Comparison of ENCODE assay signal across 17 mouse cellular contexts in the genomic region with DNA sequence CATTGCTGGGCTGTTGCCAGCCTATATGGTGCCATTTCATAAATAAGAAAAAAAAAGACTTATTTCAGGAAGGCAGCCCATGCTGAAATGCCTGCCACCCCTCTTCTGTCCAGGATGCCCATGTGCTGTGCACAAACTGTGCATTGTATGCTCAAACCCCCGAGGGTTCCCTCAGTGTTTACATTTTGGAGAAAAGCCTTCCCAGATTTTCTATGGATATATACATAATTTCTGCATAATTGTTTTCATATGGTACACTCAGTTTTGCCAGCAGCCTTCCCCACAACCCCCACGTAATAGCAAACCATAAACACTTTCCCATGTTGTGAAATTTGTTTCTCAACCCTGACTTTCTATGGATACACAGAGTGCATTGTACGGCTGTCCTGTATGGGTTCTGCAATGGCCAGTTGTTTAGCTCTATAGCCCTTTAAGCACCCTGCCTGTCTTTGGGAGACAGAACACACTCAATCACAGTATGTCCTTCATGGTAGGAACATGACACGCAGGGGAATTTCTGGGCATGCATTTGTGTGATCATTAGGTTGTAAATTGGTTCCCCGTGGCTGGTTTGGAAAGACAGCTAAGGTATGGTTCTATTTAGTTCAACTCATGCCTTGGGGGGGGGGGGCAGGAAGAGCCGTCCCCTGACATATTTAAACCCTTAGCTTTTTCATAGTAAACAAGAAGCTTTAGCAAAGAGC. TPM values are rescaled to one million over a fixed set of nuclear protein-coding genes. Genes with fewer than 3 reads are reported as not detected.
DNase-seq lines count a peak whose midpoint lies in the region; ATAC-seq and TF ChIP-seq lines count a peak whose summit lies in the region.
"Had no signal": no experiment of that assay in that cellular context is flagged by ENCODE, and none has a peak within 500 bp of the region (broad histone marks: within the 10 kb centered on the region; RNA-seq: fewer than 3 reads in every experiment).

No protein-coding gene starts in this region.

- intact Hi-C loops in gastrocnemius, adult 2 months (cut with DNase I), result no loop called here

- peaks cover 50% of the 10 kb centered on the region for H3K4me1 ChIP-seq in heart, embryonic 15.5 days (replicated peaks)
- peaks cover 78% of the 10 kb centered on the region for H3K4me1 ChIP-seq in embryonic facial prominence, embryonic 10.5 days
- peaks cover 68% of the 10 kb centered on the region for H3K4me1 ChIP-seq in limb, embryonic 12.5 days (replicated peaks)
- H3K4me1 ChIP-seq: liver, embryonic 15.5 days had no signal

- no peak overlapping the region for H3K9ac ChIP-seq in heart, embryonic 15.5 days
- no peak overlapping the region for H3K9ac ChIP-seq in limb, embryonic 12.5 days (replicated peaks)
- H3K9ac ChIP-seq: hindbrain, embryonic 12.5 days; liver, embryonic 15.5 days; neural tube, embryonic 12.5 days; stomach, embryonic 15.5 days had no signal

- no peaks in the 10 kb centered on the region for H3K27me3 ChIP-seq in heart, embryonic 15.5 days
- no peaks in the 10 kb centered on the region for H3K27me3 ChIP-seq in embryonic facial prominence, embryonic 10.5 days (replicated peaks; ENCODE audit: low read depth, poor library complexity, severe bottlenecking)
- H3K27me3 ChIP-seq in limb, embryonic 12.5 days, result no peaks in the 10 kb centered on the region
- H3K27me3 ChIP-seq: hindbrain, embryonic 12.5 days; liver, embryonic 15.5 days; neural tube, embryonic 12.5 days; stomach, embryonic 15.5 days had no signal

- H3K36me3 ChIP-seq in heart, embryonic 15.5 days, result no peaks in the 10 kb centered on the region
- no peaks in the 10 kb centered on the region for H3K36me3 ChIP-seq in embryonic facial prominence, embryonic 10.5 days (replicated peaks)
- H3K36me3 ChIP-seq in limb, embryonic 12.5 days, result no peaks in the 10 kb centered on the region
- H3K36me3 ChIP-seq: hindbrain, embryonic 12.5 days; liver, embryonic 15.5 days; neural tube, embryonic 12.5 days; stomach, embryonic 15.5 days had no signal

- WGBS in heart, embryonic 15.5 days, result 87% methylated on average over 6 of the region's 6 CpGs
- 54% methylated on average over 6 of the region's 6 CpGs for WGBS in embryonic facial prominence, embryonic 10.5 days
- WGBS in limb, embryonic 12.5 days, result 49% methylated on average over 6 of the region's 6 CpGs

- H3K4me3 ChIP-seq in heart, embryonic 15.5 days, result no peak overlapping the region
- no peak overlapping the region for H3K4me3 ChIP-seq in embryonic facial prominence, embryonic 10.5 days
- no peak overlapping the region for H3K4me3 ChIP-seq in limb, embryonic 12.5 days (replicated peaks)
- H3K4me3 ChIP-seq in gastrocnemius, adult 2 months, result no peak overlapping the region
- H3K4me3 ChIP-seq: hindbrain, embryonic 12.5 days; liver, embryonic 15.5 days; neural tube, embryonic 12.5 days; stomach, embryonic 15.5 days had no signal

- no peak for DNase-seq in heart, postnatal 4 days
- peak; percentile 32 for DNase-seq in brain, adult 2 months (ENCODE audit: low read depth, low spot score)
- DNase-seq in embryonic facial prominence, embryonic 10.5 days (ENCODE audit: low spot score), result peak; percentile 30
- DNase-seq in adrenal gland, postnatal 10 days, result no peak
- no peak for DNase-seq in gastrocnemius, adult 2 months
- DNase-seq: cerebellum, adult 11 months; cerebellum, postnatal 14 days; kidney, adult 8-10 months; left cerebral cortex, postnatal 4 days; thymus, adult 2 months had no signal

- no peak for ATAC-seq in heart, embryonic 15.5 days (replicated peaks; ENCODE audit: insufficient number of reproducible peaks, insufficient read depth, low FRiP score, low read depth)
- ATAC-seq in limb, embryonic 12.5 days (ENCODE audit: insufficient number of reproducible peaks, insufficient read depth, low FRiP score, low TSS enrichment, low read depth), result no peak
- ATAC-seq: inflammation-experienced regulatory T-cells, adult 6 months had no signal

- no peaks in the 10 kb centered on the region for H3K9me3 ChIP-seq in heart, embryonic 15.5 days (replicated peaks)
- no peaks in the 10 kb centered on the region for H3K9me3 ChIP-seq in embryonic facial prominence, embryonic 10.5 days
- H3K9me3 ChIP-seq in limb, embryonic 12.5 days, result no peaks in the 10 kb centered on the region
- H3K9me3 ChIP-seq: hindbrain, embryonic 12.5 days; liver, embryonic 15.5 days; neural tube, embryonic 12.5 days; stomach, embryonic 15.5 days had no signal

- TF ChIP-seq CTCF in gastrocnemius, adult 2 months (IDR thresholded peaks at IDR 0.05), result no peak

- H3K27ac ChIP-seq in heart, embryonic 15.5 days, result peak overlapping the region; percentile 96
- H3K27ac ChIP-seq in embryonic facial prominence, embryonic 10.5 days (replicated peaks), result peak overlapping the region; percentile 31; the same call in 1 of the 2 replicates
- H3K27ac ChIP-seq in limb, embryonic 12.5 days, result peak overlapping the region; percentile 89
- H3K27ac ChIP-seq in gastrocnemius, adult 2 months, result no peak overlapping the region
- H3K27ac ChIP-seq: hindbrain, embryonic 12.5 days; liver, embryonic 15.5 days; neural tube, embryonic 12.5 days; stomach, embryonic 15.5 days had no signal

- no peak overlapping the region for H3K4me2 ChIP-seq in heart, embryonic 15.5 days
- H3K4me2 ChIP-seq in limb, embryonic 12.5 days, result no peak overlapping the region
- H3K4me2 ChIP-seq: hindbrain, embryonic 12.5 days; liver, embryonic 15.5 days; neural tube, embryonic 12.5 days; stomach, embryonic 15.5 days had no signal

RNA-seq across cellular contexts. Expression of gene Rasl11b, which starts 36.0 kb away (rescaled TPM):
- polyA plus RNA-seq in heart, embryonic 15.5 days (2015; fragmentation: Nextera tagmentation; extraction: Ambion mirVana), result 90.2 and 101 TPM in 2 replicates
- total RNA-seq in heart, postnatal 4 days (2021), result 10 to 100 TPM; 71.9 to 73.4 TPM
- 46.3 and 58.0 TPM in 2 replicates for polyA plus RNA-seq in embryonic facial prominence, embryonic 10.5 days (2016; fragmentation: Nextera tagmentation; extraction: Ambion mirVana)
- 156 and 176 TPM in 2 replicates for polyA plus RNA-seq in limb, embryonic 12.5 days (2016; fragmentation: Nextera tagmentation; extraction: Ambion mirVana)
- 10 to 100 TPM; 15.7 to 18.6 TPM for total RNA-seq in adrenal gland, postnatal 10 days (2021)
- total RNA-seq in gastrocnemius, adult 2 months (2021), result 1 to 10 TPM; 2.0 to 5.4 TPM

Comparison
In these comparisons a context has a peak if more than half of its experiments do, and no peak if none do; other contexts are left out.
1. DNase-seq: peak in brain, adult 2 months (single experiment) and embryonic facial prominence, embryonic 10.5 days (single experiment); none in heart, postnatal 4 days (single experiment), adrenal gland, postnatal 10 days (single experiment) and gastrocnemius, adult 2 months (single experiment).